Mouse (Mus musculus) CH12.LX (cell line): ENCODE results near the gene Itpk1. TPM values are rescaled to one million over a fixed set of nuclear protein-coding genes. Genes with fewer than 3 reads are reported as not detected.

Source experiments
- DNase-seq: peaks from one replicate; pipeline ENCODE4 v3.0.0-alpha.2; 2013; ENCODE audit errors: extremely low read depth
- H3K27ac ChIP-seq: 2 replicates; pipeline ENCODE4 v1.5.1; 2012; ENCODE audit warnings: low read depth, mild to moderate bottlenecking, control low read depth, moderate library complexity; ENCODE audit not compliant: insufficient read depth
- H3K27me3 ChIP-seq: replicated peaks from 2 replicates; pipeline ENCODE3; 2012; ENCODE audit warnings: inconsistent platforms
- H3K36me3 ChIP-seq, 2 experiments: replicated peaks in 1 of 2; 2 replicates each; pipeline versions ENCODE3 to v1.6.1; 2012; ENCODE audit warnings: inconsistent platforms in 1 of 2, low read length in 1 of 2, mild to moderate bottlenecking in 1 of 2, mixed read lengths in 1 of 2, moderate library complexity in 1 of 2; ENCODE audit not compliant: control insufficient read depth in 1 of 2, insufficient read depth in 1 of 2
- H3K4me1 ChIP-seq, 2 experiments: 2 replicates each; pipeline ENCODE4 v1.6.1; 2012; ENCODE audit warnings: inconsistent platforms in 1 of 2, moderate library complexity in 1 of 2; ENCODE audit not compliant: insufficient read depth in 2 of 2, control insufficient read depth in 1 of 2
- H3K4me2 ChIP-seq: 2 replicates; pipeline ENCODE4 v1.6.1; 2012; ENCODE audit warnings: low read depth, mild to moderate bottlenecking, control low read depth; ENCODE audit not compliant: poor library complexity, insufficient read depth, severe bottlenecking
- H3K4me3 ChIP-seq, 3 experiments: fragments of 150-350 bp in 1 of 3; sonication (generic) in 1 of 3; replicated peaks in 1 of 3; 2 replicates each; pipeline versions ENCODE3 to v1.5.1; 2011 to 2012; ENCODE audit warnings: low read depth in 2 of 3, low read length in 2 of 3, mild to moderate bottlenecking in 2 of 3, moderate library complexity in 2 of 3, control low read depth in 1 of 3, improper control_type of control experiment in 1 of 3, inconsistent platforms in 1 of 3, mixed read lengths in 1 of 3; ENCODE audit not compliant: poor library complexity in 1 of 3
- H3K79me2 ChIP-seq: replicated peaks from 2 replicates; pipeline ENCODE4 v1.6.1; 2012; ENCODE audit warnings: mild to moderate bottlenecking, moderate library complexity; ENCODE audit not compliant: control insufficient read depth, poor library complexity, insufficient read depth, severe bottlenecking; ENCODE audit errors: extremely low read depth
- H3K9ac ChIP-seq: 2 replicates; pipeline ENCODE4 v1.6.1; 2012; ENCODE audit warnings: low read depth, mild to moderate bottlenecking, control low read depth, moderate library complexity; ENCODE audit not compliant: insufficient read depth
- H3K9me3 ChIP-seq: replicated peaks from 2 replicates; pipeline ENCODE3; 2012; ENCODE audit warnings: low read length, inconsistent platforms, mixed read lengths
- CHD1 ChIP-seq: IDR thresholded peaks from 2 replicates; pipeline ENCODE4 v1.6.1; 2012; ENCODE audit warnings: low read depth, low read length, improper control_type of control experiment, inconsistent platforms
- CHD2 ChIP-seq: IDR thresholded peaks from 2 replicates; pipeline ENCODE4 v1.6.1; 2011; ENCODE audit warnings: low read length, improper control_type of control experiment
- CTCF ChIP-seq, 2 experiments: IDR thresholded peaks in 1 of 2; conservative IDR thresholded peaks in 1 of 2; 2 replicates each; pipeline ENCODE4 v1.5.1; 2011 to 2012; ENCODE audit warnings: low read depth in 2 of 2, low read length in 2 of 2, improper control_type of control experiment in 1 of 2, inconsistent platforms in 1 of 2, mild to moderate bottlenecking in 1 of 2, moderate library complexity in 1 of 2
- ELF1 ChIP-seq: IDR thresholded peaks from 2 replicates; pipeline ENCODE4 v1.6.1; 2014; ENCODE audit warnings: low read depth, mild to moderate bottlenecking, inconsistent platforms, low read length, improper control_type of control experiment
- EP300 ChIP-seq: IDR thresholded peaks from 2 replicates; pipeline ENCODE4 v1.6.1; 2011; ENCODE audit warnings: low read length, improper control_type of control experiment
- GABPA ChIP-seq: IDR thresholded peaks from 2 replicates; pipeline ENCODE4 v1.6.1; 2012; ENCODE audit warnings: low read depth, low read length, improper control_type of control experiment, inconsistent platforms; ENCODE audit not compliant: insufficient replicate concordance
- HCFC1 ChIP-seq: IDR thresholded peaks from 2 replicates; pipeline ENCODE4 v1.6.1; 2012; ENCODE audit warnings: low read depth, mild to moderate bottlenecking, inconsistent platforms, low read length, improper control_type of control experiment
- IRF4 ChIP-seq: IDR thresholded peaks from 2 replicates; pipeline ENCODE4 v1.6.1; 2014; ENCODE audit warnings: low read depth, mild to moderate bottlenecking, inconsistent platforms, low read length, improper control_type of control experiment
- JUND ChIP-seq: conservative IDR thresholded peaks from 2 replicates; pipeline ENCODE4 v1.6.1; 2011; ENCODE audit warnings: low read depth, low read length, improper control_type of control experiment
- KAT2A ChIP-seq: IDR thresholded peaks from 2 replicates; pipeline ENCODE4 v1.6.1; 2012; ENCODE audit warnings: low read length, improper control_type of control experiment, inconsistent platforms; ENCODE audit not compliant: insufficient replicate concordance
- MAFK ChIP-seq: IDR thresholded peaks from 2 replicates; pipeline ENCODE4 v1.6.1; 2011; ENCODE audit warnings: low read length, improper control_type of control experiment; ENCODE audit not compliant: insufficient replicate concordance
- MAX ChIP-seq: IDR thresholded peaks from 2 replicates; pipeline ENCODE4 v1.6.1; 2011; ENCODE audit warnings: low read length, improper control_type of control experiment
- MAZ ChIP-seq: IDR thresholded peaks from 2 replicates; pipeline ENCODE4 v1.6.1; 2012; ENCODE audit warnings: low read depth, mild to moderate bottlenecking, inconsistent platforms, low read length, improper control_type of control experiment, moderate library complexity
- MXI1 ChIP-seq: IDR thresholded peaks from 2 replicates; pipeline ENCODE4 v1.6.1; 2011; ENCODE audit warnings: mild to moderate bottlenecking, low read depth, low read length, improper control_type of control experiment
- MYC ChIP-seq: IDR thresholded peaks from 2 replicates; pipeline ENCODE4 v1.6.1; 2011; ENCODE audit warnings: low read depth, mild to moderate bottlenecking, improper control_type of control experiment, low read length
- NRF1 ChIP-seq: IDR thresholded peaks from 2 replicates; pipeline ENCODE4 v1.6.1; 2014; ENCODE audit warnings: low read depth, mild to moderate bottlenecking, inconsistent platforms, low read length, improper control_type of control experiment, moderate library complexity
- PAX5 ChIP-seq: IDR thresholded peaks from 2 replicates; pipeline ENCODE4 v1.6.1; 2012; ENCODE audit warnings: low read length, inconsistent platforms, mixed read lengths
- POLR2A ChIP-seq: IDR thresholded peaks from 2 replicates; pipeline ENCODE4 v1.6.1; 2011; ENCODE audit warnings: low read depth, mild to moderate bottlenecking, improper control_type of control experiment, low read length
- POLR2AphosphoS2 ChIP-seq: IDR thresholded peaks from 2 replicates; pipeline ENCODE4 v1.6.1; 2011; ENCODE audit warnings: low read depth, low read length, improper control_type of control experiment
- SIN3A ChIP-seq: IDR thresholded peaks from 2 replicates; pipeline ENCODE4 v1.6.1; 2012; ENCODE audit warnings: low read length, improper control_type of control experiment, inconsistent platforms
- SMC3 ChIP-seq: IDR thresholded peaks from 2 replicates; pipeline ENCODE4 v1.6.1; 2011; ENCODE audit warnings: low read depth, low read length, improper control_type of control experiment
- TBP ChIP-seq: conservative IDR thresholded peaks from 2 replicates; pipeline ENCODE4 v1.6.1; 2011; ENCODE audit warnings: low read depth, low read length, improper control_type of control experiment
- UBTF ChIP-seq: IDR thresholded peaks from 2 replicates; pipeline ENCODE4 v1.6.1; 2012; ENCODE audit warnings: low read depth, mild to moderate bottlenecking, inconsistent platforms, low read length, improper control_type of control experiment, moderate library complexity
- ZC3H11A ChIP-seq: IDR thresholded peaks from 2 replicates; pipeline ENCODE4 v1.6.1; 2012; ENCODE audit warnings: low read depth, mild to moderate bottlenecking, inconsistent platforms, low read length, improper control_type of control experiment
- ZKSCAN1 ChIP-seq: IDR thresholded peaks from 2 replicates; pipeline ENCODE4 v1.6.1; 2012; ENCODE audit warnings: low read depth, inconsistent platforms, low read length, improper control_type of control experiment, borderline replicate concordance
- ZMIZ1 ChIP-seq: IDR thresholded peaks from 2 replicates; pipeline ENCODE4 v1.6.1; 2012; ENCODE audit warnings: low read depth, mild to moderate bottlenecking, inconsistent platforms, low read length, improper control_type of control experiment
- ZNF384 ChIP-seq: IDR thresholded peaks from 2 replicates; pipeline ENCODE4 v1.6.1; 2012; ENCODE audit warnings: low read depth, low read length, improper control_type of control experiment, inconsistent platforms
- dilution Hi-C: fragments of 300-500 bp; cut with MboI; formaldehyde crosslinking; loops from 2 replicates; pipeline ENCODE4 v1.14.3; 2020; ENCODE audit warnings: low sequenced_read_pairs; ENCODE audit not compliant: extremely low pct_unique_long_range_greater_than_20kb, extremely low pct_ligation_motif_present
- in situ Hi-C: fragments of 300-500 bp; cut with MboI; formaldehyde crosslinking; loops from 3 replicates; pipeline ENCODE4 v1.14.3; 2019; ENCODE audit warnings: low sequenced_read_pairs, low pct_ligation_motif_present, low pct_unique_long_range_greater_than_20kb, mixed read lengths
- polyA plus RNA-seq: library from polyadenylated mRNA; unstranded; fragments of >175 nt; gene quantifications from 2 replicates; pipeline ENCODE4 v1.2.1, GENCODE M21; 2012; ENCODE audit warnings: low read depth; ENCODE audit not compliant: insufficient read length
- total RNA-seq, 2 experiments: library from RNA; depleted of rRNA; stranded (reverse); fragments of 300-350 nt in 1 of 2; fragments of >200 nt in 1 of 2; gene quantifications; 2 replicates each; pipeline ENCODE4 v1.2.3; 2012 to 2014

Gene Itpk1
- total and polyA plus RNA-seq, 3 experiments, result 14.0 to 25.1 (median 19.2) TPM

- no peak for TF ChIP-seq HCFC1
- no peak for TF ChIP-seq CTCF (conservative IDR thresholded peaks at IDR 0.05 in 1 of 2, IDR thresholded peaks at IDR 0.05 in 1 of 2; ENCODE audit: low read depth in 2 of 2, low read length in 2 of 2)
- TF ChIP-seq ELF1, result no peak
- TF ChIP-seq JUND, result no peak
- TF ChIP-seq ZNF384, result no peak
- no peak for TF ChIP-seq TBP
- no peak for TF ChIP-seq MXI1
- TF ChIP-seq CHD1, result no peak
- no peak for TF ChIP-seq MYC
- TF ChIP-seq MAX, result no peak
- no peak for TF ChIP-seq EP300
- no peak for TF ChIP-seq ZMIZ1
- no peak for TF ChIP-seq IRF4
- TF ChIP-seq PAX5, result no peak
- TF ChIP-seq NRF1, result no peak
- no peak for TF ChIP-seq KAT2A
- TF ChIP-seq ZKSCAN1, result no peak
- no peak for TF ChIP-seq POLR2A
- no peak for TF ChIP-seq ZC3H11A
- no peak overlapping the region for H3K4me2 ChIP-seq
These were observed 79.0 kb downstream of the Itpk1 start for GRCm38 (mm10) chr12:102625717-102626116.

DNA sequence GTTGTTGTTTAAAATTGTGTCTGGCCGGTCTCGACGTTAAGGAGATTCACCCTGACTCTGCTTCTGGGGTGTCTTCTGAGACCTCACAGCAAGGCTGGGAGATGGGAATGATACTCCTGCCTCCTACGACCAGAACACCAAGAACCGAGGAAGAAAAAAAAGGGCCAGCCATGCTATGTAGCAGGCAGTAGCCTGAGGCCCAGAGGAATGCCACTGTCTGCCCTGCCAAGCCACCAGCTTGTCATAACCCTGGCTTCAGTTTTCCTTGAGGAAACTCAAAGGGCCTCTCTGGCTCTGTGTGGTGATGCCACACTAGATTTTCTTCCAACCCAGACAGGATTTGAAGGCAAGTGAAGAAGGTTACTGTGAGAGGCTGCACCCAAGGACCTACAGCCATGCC is 79.6 kb downstream of the Itpk1 start:
- TF ChIP-seq SIN3A (no peak), PAX5 (no peak), ELF1 (no peak), POLR2AphosphoS2 (no peak), ZC3H11A (no peak), MAZ (no peak), MXI1 (no peak), UBTF (no peak), MAFK (no peak), POLR2A (no peak), HCFC1 (no peak), GABPA (no peak), SMC3 (no peak), CHD2 (no peak)
- in situ Hi-C loops, result no loop called here
- Histone ChIP-seq H3K79me2 (no peaks in the 10 kb centered on the region), H3K4me2 (no peak overlapping the region), H3K9ac (no peak overlapping the region), H3K4me3 (no peak overlapping the region), H3K4me1 (peaks cover 5 to 54% of the 10 kb centered on the region in 2 experiments; a peak in 3 of 4 replicates), H3K36me3 (peaks cover 4 to 71% of the 10 kb centered on the region in 2 experiments), H3K27ac (no peak overlapping the region), H3K9me3 (no peaks in the 10 kb centered on the region), H3K27me3 (no peaks in the 10 kb centered on the region)
- dilution Hi-C loops, result no loop called here
- no peak for DNase-seq

More at GRCm38 (mm10) chr12:102625717-102626116, 79.0 kb downstream of the Itpk1 start:
- in situ Hi-C loops (no loop called here), dilution Hi-C loops (no loop called here)
- no peak overlapping the region for H3K9ac ChIP-seq
- H3K4me3 ChIP-seq, result no peak overlapping the region
- H3K27me3 ChIP-seq, result no peaks in the 10 kb centered on the region
- peaks cover 4 to 67% of the 10 kb centered on the region in 2 experiments for H3K36me3 ChIP-seq
- no peaks in the 10 kb centered on the region for H3K79me2 ChIP-seq
- H3K9me3 ChIP-seq, result no peaks in the 10 kb centered on the region
- no peak overlapping the region for H3K27ac ChIP-seq
- peaks cover 7 to 52% of the 10 kb centered on the region in 2 experiments; a peak in 3 of 4 replicates for H3K4me1 ChIP-seq
- DNase-seq, result no peak
